Mouse (Mus musculus): Measurements from ENCODE around the gene Rnf213.

Rnf213 gene

GRCm38 (mm10) chr11:119516677-119517361 is 123.9 kb downstream of the Rnf213 start:
- no peak for DNase-seq (ENCODE audit: low spot score)

GRCm38 (mm10) chr11:119519387-119519786 is 126.5 kb downstream of the Rnf213 start:
- no peak for DNase-seq (ENCODE audit: low spot score)

- no peak for DNase-seq (ENCODE audit: low spot score)
Observed at GRCm38 (mm10) chr11:119520005-119520712, 127.3 kb downstream of the Rnf213 start.

GRCm38 (mm10) chr11:119520713-119521063 is 127.8 kb downstream of the Rnf213 start:
- DNase-seq (ENCODE audit: low spot score) = no peak

- DNase-seq (ENCODE audit: low spot score) = no peak
Observed at GRCm38 (mm10) chr11:119521920-119522710, 129.2 kb downstream of the Rnf213 start.

- no peak for DNase-seq (ENCODE audit: low spot score)
Observed at GRCm38 (mm10) chr11:119522779-119523178, 129.9 kb downstream of the Rnf213 start.

GRCm38 (mm10) chr11:119523392-119523791 is 130.5 kb downstream of the Rnf213 start:
- DNase-seq (ENCODE audit: low spot score) = no peak

GRCm38 (mm10) chr11:119524545-119524949 is 131.6 kb downstream of the Rnf213 start:
- peak; percentile 76 for DNase-seq (ENCODE audit: low spot score)

- DNase-seq (ENCODE audit: low spot score) = no peak
Observed at GRCm38 (mm10) chr11:119526068-119526966, 133.4 kb downstream of the Rnf213 start.

- no peak for DNase-seq (ENCODE audit: low spot score)
Observed at GRCm38 (mm10) chr11:119528930-119529329, 136.0 kb downstream of the Rnf213 start.

- DNase-seq (ENCODE audit: low spot score) = no peak
Observed at GRCm38 (mm10) chr11:119532460-119532859, 139.6 kb downstream of the Rnf213 start.

GRCm38 (mm10) chr11:119533745-119534144 is 140.8 kb downstream of the Rnf213 start:
- DNase-seq (ENCODE audit: low spot score) = no peak

Data from urinary bladder, postnatal 25 days (tissue).